Mouse (Mus musculus) liver, embryonic 12.5 days (tissue): Measurements from ENCODE around the gene Nrde2. TPM values are rescaled to one million over a fixed set of nuclear protein-coding genes. Genes with fewer than 3 reads are reported as not detected.
A peak's percentile ranks its signal among the peaks of the same experiment; 100 is the strongest.

Experiments
- ATAC-seq: fragments of 200-750 bp; cut with Nextera tagmentation; 2 replicates; pipeline ENCODE4 v1.8.0; 2017; ENCODE audit warnings: moderate number of reproducible peaks, mild to moderate bottlenecking, moderate library complexity
- H3K27ac ChIP-seq: fragments of 300-500 bp; sonication (generic); 2 replicates; pipeline ENCODE4 v1.5.1; 2016; ENCODE audit warnings: mild to moderate bottlenecking
- H3K27me3 ChIP-seq: fragments of 300-500 bp; sonication (generic); replicated peaks from 2 replicates; pipeline ENCODE4 v1.6.1; 2016; ENCODE audit warnings: mild to moderate bottlenecking, moderate library complexity
- H3K36me3 ChIP-seq: fragments of 300-500 bp; sonication (generic); 2 replicates; pipeline ENCODE4 v1.6.1; 2016; ENCODE audit warnings: mild to moderate bottlenecking, moderate library complexity
- H3K4me1 ChIP-seq: fragments of 300-500 bp; sonication (generic); 2 replicates; pipeline ENCODE4 v1.6.1; 2016
- H3K4me2 ChIP-seq: fragments of 300-500 bp; sonication (generic); 2 replicates; pipeline ENCODE4 v1.6.1; 2016; ENCODE audit warnings: mild to moderate bottlenecking, moderate library complexity
- H3K4me3 ChIP-seq: fragments of 300-500 bp; sonication (generic); 2 replicates; pipeline ENCODE4 v1.5.1; 2016; ENCODE audit warnings: mild to moderate bottlenecking, moderate library complexity
- H3K9ac ChIP-seq: fragments of 300-500 bp; sonication (generic); 2 replicates; pipeline ENCODE4 v1.6.1; 2016; ENCODE audit warnings: mild to moderate bottlenecking, moderate library complexity
- H3K9me3 ChIP-seq: fragments of 300-500 bp; sonication (generic); replicated peaks from 2 replicates; pipeline ENCODE4 v1.6.1; 2016; ENCODE audit warnings: mild to moderate bottlenecking, moderate library complexity
- WGBS: fragments of 180-500 bp; shearing (Covaris S2); methylation state at CpG from one replicate; pipeline ENCODE4 v1.1.7; 2016; ENCODE audit not compliant: insufficient replicate concordance; 5-methylcytosine and 5-hydroxymethylcytosine counted together
- polyA plus RNA-seq: library from polyadenylated mRNA; unstranded; fragments of >200 nt; fragmentation: Nextera tagmentation; extraction: Ambion mirVana; gene quantifications from 2 replicates; pipeline ENCODE4 v1.2.1, GENCODE M21; 2016

Gene Nrde2
- 6.9 and 8.6 TPM in 2 replicates for polyA plus RNA-seq

DNA sequence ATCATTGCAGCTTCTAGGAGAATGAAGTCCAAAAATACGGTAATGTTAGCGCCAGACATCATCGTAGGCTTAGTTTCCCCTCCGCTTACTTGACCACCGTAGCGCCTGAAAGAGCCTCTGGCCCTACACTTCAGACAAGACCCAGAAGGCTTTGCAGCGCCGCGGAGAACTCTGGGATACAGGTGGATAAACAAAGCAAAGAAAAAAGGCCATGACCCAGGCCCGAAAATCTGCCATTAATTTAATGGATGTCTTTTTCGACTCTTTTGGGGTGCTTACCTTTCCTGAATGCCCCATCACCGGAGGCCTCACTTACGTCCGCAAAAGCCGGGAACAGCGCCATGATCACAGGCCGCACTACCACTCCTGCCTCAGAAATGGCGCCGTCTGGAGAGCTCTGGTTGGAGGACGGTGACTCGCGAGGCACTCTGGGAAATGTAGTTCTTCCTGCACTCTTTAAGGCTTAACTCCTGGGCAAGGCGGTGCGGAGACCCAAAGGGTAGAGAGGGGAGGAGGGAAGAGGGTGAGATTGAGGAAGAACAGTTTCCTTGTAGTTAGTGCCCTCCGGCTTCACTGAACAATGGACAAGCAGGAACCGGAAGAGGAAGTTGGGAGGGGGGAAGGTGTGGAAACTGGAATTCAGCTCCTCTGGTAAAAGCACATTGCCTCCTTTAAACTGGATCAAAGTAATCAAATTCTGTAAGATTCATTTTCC, at the start of gene Nrde2:
Gene Nrde2 (minus strand): TSS at position 393 of the 715 bp plus-strand sequence.
- peak within 1 kb of the TSS; percentile 75 for H3K4me2 ChIP-seq
- peaks cover 18% of the 10 kb centered on the region for H3K4me1 ChIP-seq
- peak within 1 kb of the TSS; percentile 66 for H3K4me3 ChIP-seq
- H3K27me3 ChIP-seq, result no peaks in the 10 kb centered on the region
- under 1% methylated on average over 26 of the region's 26 CpGs for WGBS
- H3K9me3 ChIP-seq, result no peaks in the 10 kb centered on the region
- peak within 1 kb of the TSS; percentile 63; the same call in 1 of the 2 replicates for H3K27ac ChIP-seq
- ATAC-seq, result peak; percentile 100
- H3K36me3 ChIP-seq, result peaks cover 8% of the 10 kb centered on the region; the same call in 1 of the 2 replicates
- H3K9ac ChIP-seq, result peak within 1 kb of the TSS; percentile 72

DNA sequence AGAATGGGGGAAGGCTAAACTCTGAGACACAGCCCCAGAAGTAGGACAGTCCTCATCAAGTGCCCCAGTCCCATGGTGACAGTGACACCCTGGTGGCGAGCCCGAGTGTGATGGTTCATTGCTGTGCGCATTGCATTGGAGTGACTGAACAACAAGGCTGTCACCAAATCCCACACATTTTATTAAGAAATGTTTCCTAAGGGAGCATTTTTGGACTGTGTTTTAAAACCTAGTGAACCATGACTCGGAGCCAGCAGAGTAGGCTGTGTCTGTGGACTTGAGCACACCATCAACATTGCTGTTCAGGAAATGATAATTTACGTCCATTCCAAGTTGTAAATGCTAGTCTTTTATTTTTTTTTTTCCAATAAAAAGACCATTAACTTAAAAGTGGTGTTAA, 47.5 kb upstream of the Nrde2 start:
- Histone ChIP-seq H3K9ac (no peak overlapping the region), H3K4me1 (peaks cover 64% of the 10 kb centered on the region), H3K27ac (no peak overlapping the region), H3K36me3 (peaks cover 79% of the 10 kb centered on the region), H3K4me3 (no peak overlapping the region), H3K27me3 (no peaks in the 10 kb centered on the region), H3K4me2 (no peak overlapping the region), H3K9me3 (no peaks in the 10 kb centered on the region)
- ATAC-seq, result no peak
- 86% methylated on average over 5 of the region's 5 CpGs for WGBS

DNA sequence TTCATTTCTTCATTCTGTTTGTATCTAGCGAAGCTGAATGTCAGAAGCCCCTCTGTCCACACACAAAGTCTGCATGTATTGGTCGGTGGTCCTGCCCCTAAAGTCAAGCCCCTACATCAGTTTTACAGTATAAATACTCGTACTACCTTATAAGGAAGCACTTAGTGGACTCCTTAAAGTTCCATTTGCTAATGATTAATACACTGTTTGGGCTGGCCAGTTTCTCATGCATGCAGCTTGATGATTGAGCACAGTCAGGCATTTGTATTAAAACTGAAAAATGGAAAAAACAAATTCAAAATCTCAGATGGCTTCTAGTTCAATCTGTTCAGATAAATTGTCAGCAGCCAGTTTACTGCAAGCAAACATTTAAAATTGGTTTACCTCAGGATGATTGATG, 47.1 kb upstream of the Nrde2 start:
- WGBS, result 80% methylated on average over 3 of the region's 3 CpGs
- Histone ChIP-seq H3K4me3 (no peak overlapping the region), H3K9me3 (no peaks in the 10 kb centered on the region), H3K4me1 (peaks cover 62% of the 10 kb centered on the region), H3K36me3 (peaks cover 79% of the 10 kb centered on the region), H3K27me3 (no peaks in the 10 kb centered on the region), H3K9ac (no peak overlapping the region), H3K4me2 (no peak overlapping the region), H3K27ac (no peak overlapping the region)
- ATAC-seq, result no peak

DNA sequence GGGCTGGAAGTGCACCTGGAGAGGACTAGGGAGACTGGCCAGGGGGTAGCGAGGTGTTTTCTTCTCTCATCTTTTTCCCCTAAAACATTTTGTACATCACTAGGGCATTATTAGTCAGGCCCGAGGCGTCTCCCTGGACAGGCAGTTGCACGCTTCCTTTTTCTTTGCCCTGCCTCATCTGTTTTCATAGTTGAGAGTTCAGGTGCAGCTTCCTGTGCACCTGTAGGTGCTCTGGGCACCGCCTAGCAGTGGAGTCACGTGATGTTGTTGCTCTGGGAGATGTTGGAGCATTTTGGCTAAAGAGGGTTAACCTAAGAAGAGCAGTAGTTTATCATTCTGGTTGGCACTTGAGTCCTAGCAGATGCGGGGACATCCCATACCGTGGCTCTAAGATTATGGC, 45.7 kb upstream of the Nrde2 start:
- H3K4me1 ChIP-seq, result peaks cover 57% of the 10 kb centered on the region
- H3K36me3 ChIP-seq, result peaks cover 76% of the 10 kb centered on the region
- no peaks in the 10 kb centered on the region for H3K27me3 ChIP-seq
- WGBS, result 87% methylated on average over 8 of the region's 8 CpGs
- no peak overlapping the region for H3K9ac ChIP-seq
- H3K4me2 ChIP-seq, result no peak overlapping the region
- no peak overlapping the region for H3K27ac ChIP-seq
- H3K4me3 ChIP-seq, result no peak overlapping the region
- no peak for ATAC-seq
- no peaks in the 10 kb centered on the region for H3K9me3 ChIP-seq

DNA sequence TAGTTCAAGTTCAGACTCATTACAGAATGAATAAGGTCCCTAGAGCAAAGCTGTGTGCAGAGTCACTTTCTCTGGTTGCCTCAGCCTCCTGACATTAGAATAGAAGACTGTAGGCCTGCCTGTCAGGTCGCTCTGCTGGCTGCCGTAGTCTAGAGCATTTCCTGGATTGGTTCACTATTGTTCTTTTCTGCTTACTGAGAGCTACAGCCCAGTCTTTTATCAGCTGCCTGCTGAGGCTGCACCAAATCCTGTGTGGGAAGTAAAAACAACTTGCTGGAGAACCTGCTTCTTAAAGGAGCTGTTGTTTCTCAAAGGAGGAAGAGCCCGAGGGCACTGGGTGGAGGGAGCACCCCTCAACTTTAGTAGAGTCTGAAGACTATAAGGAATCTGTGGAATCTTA, 44.3 kb upstream of the Nrde2 start:
- H3K27ac ChIP-seq, result no peak overlapping the region
- no peak for ATAC-seq
- H3K9ac ChIP-seq, result no peak overlapping the region
- H3K36me3 ChIP-seq, result peaks cover 66% of the 10 kb centered on the region
- H3K4me1 ChIP-seq, result peaks cover 46% of the 10 kb centered on the region
- WGBS, result 71% methylated on average over 3 of the region's 3 CpGs
- H3K9me3 ChIP-seq, result no peaks in the 10 kb centered on the region
- no peaks in the 10 kb centered on the region for H3K27me3 ChIP-seq
- H3K4me2 ChIP-seq, result no peak overlapping the region
- H3K4me3 ChIP-seq, result no peak overlapping the region

DNA sequence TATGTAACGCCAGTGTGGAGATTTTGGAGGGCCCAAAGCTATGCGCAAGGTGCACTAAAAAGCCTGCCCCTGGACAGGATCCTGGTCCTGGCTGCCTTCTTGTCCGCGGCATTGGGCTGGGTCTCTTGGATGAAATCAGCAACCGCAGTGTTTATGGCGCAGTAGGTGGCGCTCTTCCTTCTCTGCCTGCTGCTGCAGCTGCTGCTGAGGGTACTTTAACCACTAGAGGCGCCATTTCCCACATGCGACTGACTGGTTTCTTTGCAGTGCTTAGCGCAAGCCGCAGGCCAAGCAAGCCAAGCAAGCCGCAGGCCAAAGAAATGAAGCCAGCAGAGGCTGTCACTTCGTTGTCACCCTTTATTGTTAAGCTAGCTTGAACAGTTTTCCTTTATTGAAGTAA, 42.4 kb upstream of the Nrde2 start:
- H3K36me3 ChIP-seq, result peaks cover 46% of the 10 kb centered on the region
- WGBS, result 3% methylated on average over 13 of the region's 13 CpGs
- H3K27me3 ChIP-seq, result no peaks in the 10 kb centered on the region; the same call in 1 of the 2 replicates
- 0 out of 2 replicates have a peak overlapping the region, but pooled peaks have one; percentile 90 for H3K27ac ChIP-seq
- ATAC-seq, result peak; percentile 51
- no peaks in the 10 kb centered on the region for H3K9me3 ChIP-seq
- H3K4me2 ChIP-seq, result peak overlapping the region; percentile 95
- peak overlapping the region; percentile 84 for H3K9ac ChIP-seq
- H3K4me3 ChIP-seq, result peak overlapping the region; percentile 92
- peaks cover 41% of the 10 kb centered on the region for H3K4me1 ChIP-seq

DNA sequence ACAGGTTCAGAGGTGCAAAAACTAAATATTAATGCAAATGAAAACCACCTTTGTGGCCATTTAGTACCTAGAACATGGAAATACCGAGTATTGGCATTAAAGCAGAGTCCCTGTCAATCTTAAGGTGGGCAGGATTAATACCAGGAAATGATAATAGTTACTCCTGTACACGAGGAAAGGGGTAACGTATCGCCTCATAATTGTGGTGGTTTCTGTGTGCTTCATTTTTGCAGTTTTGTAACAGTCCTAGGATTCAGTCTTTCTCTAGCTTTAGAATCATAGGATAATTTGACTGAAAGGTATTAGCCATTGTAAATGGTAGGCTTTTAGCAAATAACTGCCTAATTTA, 41.9 kb upstream of the Nrde2 start:
- 12% methylated on average over 4 of the region's 4 CpGs for WGBS
- no peaks in the 10 kb centered on the region for H3K9me3 ChIP-seq
- peak overlapping the region; percentile 90 for H3K27ac ChIP-seq
- peak overlapping the region; percentile 84 for H3K9ac ChIP-seq
- H3K4me3 ChIP-seq, result peak overlapping the region; percentile 92
- peak overlapping the region; percentile 95 for H3K4me2 ChIP-seq
- ATAC-seq, result no peak
- H3K36me3 ChIP-seq, result peaks cover 41% of the 10 kb centered on the region
- H3K4me1 ChIP-seq, result peaks cover 41% of the 10 kb centered on the region
- no peaks in the 10 kb centered on the region; the same call in 1 of the 2 replicates for H3K27me3 ChIP-seq

DNA sequence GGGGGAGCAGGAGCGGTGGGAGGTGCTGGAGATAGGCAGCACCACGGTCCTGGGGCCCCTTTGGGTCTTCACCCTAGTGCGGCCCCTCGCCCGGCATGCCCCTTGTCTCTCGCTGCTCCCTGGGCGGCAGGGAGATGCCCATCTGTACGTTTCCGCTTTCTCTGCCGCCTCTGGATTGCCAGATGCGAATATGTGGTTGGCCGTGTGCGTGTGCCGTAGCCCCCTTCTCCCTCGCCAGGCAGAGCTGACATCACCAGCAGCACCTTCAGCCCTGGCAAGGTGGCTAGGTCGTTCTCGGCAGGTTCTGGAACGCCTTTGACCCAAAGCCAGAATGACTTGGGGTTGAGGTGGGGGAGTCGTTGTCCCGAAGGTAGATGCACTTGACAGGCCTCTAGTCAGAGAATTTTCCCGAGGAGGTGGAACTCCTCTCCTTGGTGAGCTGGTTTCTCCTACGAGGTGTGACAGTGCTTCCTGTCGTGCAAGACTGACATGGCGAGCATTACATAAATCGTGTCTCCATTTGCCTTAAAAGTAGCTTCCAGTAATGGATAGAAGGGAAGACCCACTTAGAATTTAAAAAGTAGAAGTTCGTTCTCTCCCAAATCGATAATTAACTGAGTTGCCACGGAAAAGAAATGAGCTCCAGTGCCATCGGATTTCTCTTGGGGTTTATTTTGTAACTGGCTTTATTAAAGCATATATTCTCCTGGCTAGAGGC, 41.4 kb upstream of the Nrde2 start:
- Histone ChIP-seq H3K27ac (peak overlapping the region; percentile 90), H3K9me3 (no peaks in the 10 kb centered on the region), H3K4me3 (peak overlapping the region; percentile 92), H3K4me1 (peaks cover 41% of the 10 kb centered on the region), H3K27me3 (no peaks in the 10 kb centered on the region; the same call in 1 of the 2 replicates), H3K9ac (peak overlapping the region; percentile 84), H3K36me3 (peaks cover 36% of the 10 kb centered on the region), H3K4me2 (peak overlapping the region; percentile 95)
- WGBS, result 5% methylated on average over 29 of the region's 29 CpGs
- ATAC-seq, result peak; percentile 40

DNA sequence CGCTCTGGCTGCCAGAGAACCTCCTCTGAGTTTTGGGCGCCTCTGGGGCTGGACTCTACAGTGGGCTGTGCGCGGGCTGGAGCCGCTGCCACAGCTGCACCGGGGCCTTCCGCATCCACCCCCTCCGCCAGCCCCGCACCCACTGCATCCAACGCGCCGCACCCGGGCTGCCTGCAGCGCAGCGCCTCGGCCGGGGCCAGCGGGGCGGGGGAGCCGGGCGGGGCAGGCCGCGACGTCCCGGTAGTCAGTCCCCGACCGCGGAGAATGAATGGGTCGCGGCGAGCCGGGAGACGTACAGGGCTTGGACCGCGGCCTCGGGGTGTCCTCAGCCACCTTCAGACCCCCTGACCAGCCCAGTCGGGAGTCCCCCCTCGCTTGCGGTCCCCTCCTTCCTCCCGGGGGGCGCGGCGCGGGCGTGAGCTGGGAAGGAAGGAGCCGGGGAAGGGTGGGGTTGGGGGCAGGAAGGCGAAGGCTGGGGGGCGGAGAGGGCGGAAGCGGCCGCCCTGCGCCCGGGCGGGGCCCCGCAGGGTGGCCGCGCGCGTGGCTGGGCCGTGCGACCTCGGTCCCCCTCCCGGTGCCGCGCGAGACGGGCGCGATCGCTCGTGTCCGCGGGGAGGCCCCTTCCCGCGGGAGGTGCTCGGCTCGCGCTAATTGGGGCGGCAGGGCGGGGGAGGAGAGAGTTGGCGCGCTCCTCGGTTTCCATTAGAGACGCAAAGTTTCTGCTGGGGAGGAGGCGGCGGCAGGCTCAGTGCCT, 40.6 kb upstream of the Nrde2 start:
- under 1% methylated on average over 50 of the region's 86 CpGs for WGBS
- peak; percentile 82 for ATAC-seq
- Histone ChIP-seq H3K36me3 (peaks cover 29% of the 10 kb centered on the region), H3K4me3 (peak overlapping the region; percentile 92), H3K27ac (peak overlapping the region; percentile 90), H3K4me2 (peak overlapping the region; percentile 95), H3K4me1 (peaks cover 41% of the 10 kb centered on the region), H3K9ac (peak overlapping the region; percentile 84), H3K9me3 (no peaks in the 10 kb centered on the region), H3K27me3 (no peaks in the 10 kb centered on the region; the same call in 1 of the 2 replicates)

DNA sequence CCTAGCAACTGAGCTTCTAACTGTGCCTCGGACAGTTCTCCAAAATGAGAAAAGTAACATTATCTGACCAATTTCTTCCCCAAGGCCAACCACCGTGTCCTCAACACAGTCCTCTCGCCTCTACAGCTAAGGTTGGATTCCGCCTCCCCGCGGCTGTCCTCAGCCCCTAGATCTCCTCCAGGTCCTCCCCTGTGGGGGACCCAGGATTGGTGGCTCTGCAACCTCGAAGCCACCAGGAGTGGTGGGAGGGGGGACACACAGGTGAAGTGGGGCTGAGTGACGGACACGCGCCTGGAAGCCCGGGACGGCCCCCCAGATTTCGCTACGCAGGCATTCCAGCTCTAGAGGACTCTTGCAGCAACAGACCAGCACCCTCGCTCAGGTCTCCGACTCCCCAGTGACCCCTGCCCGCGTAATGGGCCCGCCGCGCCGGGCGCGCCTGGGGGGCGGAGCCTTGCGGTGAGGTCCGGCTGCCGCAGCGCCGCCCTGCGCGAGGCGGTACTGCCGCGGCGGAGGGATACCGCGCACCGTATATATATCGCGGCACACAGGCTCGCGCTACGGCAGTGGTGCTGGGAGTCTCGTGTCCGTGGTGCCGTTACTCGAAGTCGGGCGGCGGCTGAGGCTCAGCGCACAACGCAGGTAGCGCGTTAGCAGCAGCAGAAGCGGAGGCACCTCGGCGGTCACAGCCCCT, 39.7 kb upstream of the Nrde2 start, which contains the start of gene Calm1:
Gene Calm1 (plus strand): TSS at position 469 of the 694 bp plus-strand sequence.
- Histone ChIP-seq H3K9ac (peak within 1 kb of the TSS; percentile 84), H3K27ac (peak within 1 kb of the TSS; percentile 90), H3K9me3 (no peaks in the 10 kb centered on the region), H3K4me3 (peak within 1 kb of the TSS; percentile 92), H3K4me1 (peaks cover 47% of the 10 kb centered on the region), H3K36me3 (peaks cover 19% of the 10 kb centered on the region), H3K4me2 (peak within 1 kb of the TSS; percentile 95), H3K27me3 (no peaks in the 10 kb centered on the region; the same call in 1 of the 2 replicates)
- ATAC-seq, result peak; percentile 78
- WGBS, result under 1% methylated on average over 58 of the region's 58 CpGs

DNA sequence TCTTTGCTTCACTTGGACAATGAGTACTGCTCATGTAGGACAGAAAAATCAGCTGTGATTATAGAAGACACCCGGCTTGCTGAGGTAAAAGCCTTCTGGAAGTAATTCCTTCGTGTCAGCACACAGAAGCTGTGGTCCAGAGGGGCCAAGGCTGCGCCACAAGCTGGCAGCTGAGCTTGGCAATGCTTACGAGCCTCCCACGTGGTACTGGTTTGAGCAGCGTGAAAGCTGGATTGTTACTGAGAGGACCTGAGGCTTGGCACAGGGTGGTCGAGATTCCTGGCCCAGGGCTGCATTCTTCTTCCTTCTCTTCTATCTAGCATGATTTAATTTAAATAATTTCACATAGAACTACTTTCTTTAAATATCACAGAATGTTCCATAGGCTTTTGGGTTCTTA, 37.3 kb upstream of the Nrde2 start:
- WGBS, result 65% methylated on average over 7 of the region's 7 CpGs
- Histone ChIP-seq H3K36me3 (no peaks in the 10 kb centered on the region), H3K4me3 (no peak overlapping the region), H3K9ac (no peak overlapping the region), H3K27ac (no peak overlapping the region), H3K4me1 (peaks cover 37% of the 10 kb centered on the region), H3K4me2 (no peak overlapping the region), H3K9me3 (no peaks in the 10 kb centered on the region), H3K27me3 (no peaks in the 10 kb centered on the region; the same call in 1 of the 2 replicates)
- ATAC-seq, result no peak
